ENCODE assay signal across 18 mouse cellular contexts in the genomic region with DNA sequence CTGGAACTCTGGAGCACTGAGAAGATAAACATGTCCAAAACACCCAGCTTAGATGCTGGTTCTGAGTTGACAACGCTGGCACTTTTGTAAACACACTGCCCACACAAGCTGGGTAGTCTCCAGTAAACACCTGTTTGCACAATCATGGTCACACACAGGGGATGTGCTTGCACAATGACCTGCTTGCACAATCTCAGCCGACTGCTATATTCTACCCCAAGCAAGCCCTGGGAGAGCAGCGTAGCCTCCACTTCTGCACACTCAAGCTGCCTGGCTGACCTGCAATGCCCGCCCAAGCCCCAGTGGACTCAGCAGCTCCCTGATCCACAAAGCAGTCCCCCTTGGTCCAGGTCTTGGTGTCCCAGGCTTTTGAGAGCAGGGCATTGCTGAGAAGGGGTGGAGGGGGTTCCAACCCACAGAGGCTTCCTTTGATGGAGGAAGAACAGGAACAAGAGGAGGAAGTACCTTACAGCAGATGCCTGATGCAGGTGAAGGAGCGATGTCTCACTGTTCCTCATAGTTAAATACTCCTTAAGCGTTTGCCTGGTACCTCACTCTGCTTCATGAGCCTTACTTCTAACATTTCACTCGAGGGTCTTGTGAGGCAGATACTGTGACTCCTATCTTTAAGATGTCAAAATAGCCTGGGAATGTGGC. TPM values are rescaled to one million over a fixed set of nuclear protein-coding genes. Genes with fewer than 3 reads are reported as not detected.
DNase-seq lines count a peak whose midpoint lies in the region; ATAC-seq and TF ChIP-seq lines count a peak whose summit lies in the region.
"Had no signal": no experiment of that assay in that cellular context is flagged by ENCODE, and none has a peak within 500 bp of the region (broad histone marks: within the 10 kb centered on the region; RNA-seq: fewer than 3 reads in every experiment).

No protein-coding gene starts in this region.

- no peak overlapping the region for H3K4me2 ChIP-seq in lung, postnatal 0 days (replicated peaks; ENCODE audit: low read depth, low read length)
- no peak overlapping the region for H3K4me2 ChIP-seq in hindbrain, embryonic 13.5 days
- H3K4me2 ChIP-seq: limb, embryonic 15.5 days; midbrain, embryonic 11.5 days; stomach, embryonic 15.5 days had no signal

- H3K4me3 ChIP-seq in lung, postnatal 0 days (ENCODE audit: low read depth, low read length), result no peak overlapping the region
- no peak overlapping the region for H3K4me3 ChIP-seq in hindbrain, embryonic 13.5 days
- H3K4me3 ChIP-seq: limb, embryonic 15.5 days; stomach, embryonic 15.5 days had no signal

- no peak overlapping the region for H3K27ac ChIP-seq in lung, postnatal 0 days (ENCODE audit: low read length)
- no peak overlapping the region for H3K27ac ChIP-seq in hindbrain, embryonic 13.5 days
- H3K27ac ChIP-seq: limb, embryonic 15.5 days; stomach, embryonic 15.5 days had no signal

- H3K4me1 ChIP-seq in lung, postnatal 0 days (ENCODE audit: insufficient read depth, low read depth, low read length), result no peaks in the 10 kb centered on the region
- no peaks in the 10 kb centered on the region for H3K4me1 ChIP-seq in hindbrain, embryonic 13.5 days (replicated peaks)
- H3K4me1 ChIP-seq: limb, embryonic 15.5 days; stomach, embryonic 15.5 days had no signal

- no peaks in the 10 kb centered on the region for H3K9me3 ChIP-seq in lung, postnatal 0 days (ENCODE audit: low read length)
- no peaks in the 10 kb centered on the region for H3K9me3 ChIP-seq in hindbrain, embryonic 13.5 days
- H3K9me3 ChIP-seq: limb, embryonic 15.5 days; stomach, embryonic 15.5 days had no signal

- WGBS in lung, postnatal 0 days, result 64% methylated on average over 7 of the region's 7 CpGs
- 86% methylated on average over 7 of the region's 7 CpGs for WGBS in hindbrain, embryonic 13.5 days

- peak; percentile 80 for ATAC-seq in granulocyte monocyte progenitor cell, adult 5-6 weeks (replicated peaks; ENCODE audit: poor library complexity, severe bottlenecking)
- peak; percentile 58 for ATAC-seq in lung, postnatal 0 days
- ATAC-seq in monocyte, adult 5-6 weeks (replicated peaks; ENCODE audit: insufficient number of reproducible peaks, low FRiP score, low TSS enrichment, poor library complexity, severe bottlenecking), result peak; percentile 48
- no peak for ATAC-seq in hindbrain, embryonic 13.5 days (ENCODE audit: low FRiP score)
- ATAC-seq: forebrain, postnatal 0 days had no signal

- TF ChIP-seq EP300 in lung, postnatal 0 days (IDR thresholded peaks at IDR 0.05), result no peak

- H3K9ac ChIP-seq in lung, postnatal 0 days (replicated peaks; ENCODE audit: low read depth), result no peak overlapping the region
- no peak overlapping the region for H3K9ac ChIP-seq in hindbrain, embryonic 13.5 days
- H3K9ac ChIP-seq: forebrain, postnatal 0 days; limb, embryonic 15.5 days; stomach, embryonic 15.5 days had no signal

- no peak for TF ChIP-seq CTCF in lung, postnatal 0 days (IDR thresholded peaks at IDR 0.05)

- peak; percentile 20 for DNase-seq in adrenal gland, postnatal 14 days
- DNase-seq in adrenal gland, postnatal 36 days, result no peak
- DNase-seq in lung, postnatal 0 days (ENCODE audit: low spot score), result peak; percentile 17
- no peak for DNase-seq in cerebellum, adult 11 months
- no peak for DNase-seq in testis, postnatal 14 days (ENCODE audit: low spot score)
- DNase-seq: B cell, adult 2 months; cerebellum, adult 9-10 months; forebrain, postnatal 0 days; gastrocnemius, postnatal 25 days; kidney, adult 11 months; thymus, postnatal 25 days had no signal

- H3K27me3 ChIP-seq in lung, postnatal 0 days (replicated peaks; ENCODE audit: insufficient read depth, low read length), result no peaks in the 10 kb centered on the region
- H3K27me3 ChIP-seq in hindbrain, embryonic 13.5 days, result no peaks in the 10 kb centered on the region
- H3K27me3 ChIP-seq: limb, embryonic 15.5 days; stomach, embryonic 15.5 days had no signal

- no peaks in the 10 kb centered on the region for H3K36me3 ChIP-seq in lung, postnatal 0 days (ENCODE audit: insufficient read depth, low read length)
- H3K36me3 ChIP-seq in hindbrain, embryonic 13.5 days, result no peaks in the 10 kb centered on the region
- H3K36me3 ChIP-seq: limb, embryonic 15.5 days; stomach, embryonic 15.5 days had no signal

RNA-seq across cellular contexts. Expression of a gene that starts 6.5 kb away (rescaled TPM):
- total RNA-seq in adrenal gland, postnatal 14 days (2021), result 1.3 and 2.1 TPM in 2 replicates
- 1 to 10 TPM; 1.1 to 2.2 TPM for total RNA-seq in adrenal gland, postnatal 36 days (2021)
- total RNA-seq in granulocyte monocyte progenitor cell, adult 5-6 weeks (2014; fragmentation: Nextera tagmentation), result 111 and 141 TPM in 2 replicates
- 81.6 and 90.2 TPM in 2 replicates for total RNA-seq in granulocyte monocyte progenitor cell, adult 5-6 weeks (2017)
- polyA plus RNA-seq in lung, postnatal 0 days (2015; fragmentation: Nextera tagmentation; extraction: Ambion mirVana), result 3.4 and 3.7 TPM in 2 replicates
- total RNA-seq in monocyte, adult 5-6 weeks (2017), result 57.1 to 78.5 TPM (median 70.8 TPM) in 3 replicates
- polyA plus RNA-seq in hindbrain, embryonic 13.5 days (2015; fragmentation: Nextera tagmentation; extraction: Ambion mirVana), result 0.48 and 0.74 TPM in 2 replicates
- polyA plus RNA-seq: hindbrain, embryonic 11.5 days had no signal

RNA-seq across cellular contexts. Expression of a gene that starts 28.9 kb away (rescaled TPM):
- total RNA-seq in adrenal gland, postnatal 14 days (2021), result 77.6 and 79.9 TPM in 2 replicates
- 10 to 100 TPM; 76.6 to 90.3 TPM for total RNA-seq in adrenal gland, postnatal 36 days (2021)
- total RNA-seq in granulocyte monocyte progenitor cell, adult 5-6 weeks (2014; fragmentation: Nextera tagmentation), result 135 and 152 TPM in 2 replicates
- 64.2 and 89.9 TPM in 2 replicates for total RNA-seq in granulocyte monocyte progenitor cell, adult 5-6 weeks (2017)
- polyA plus RNA-seq in lung, postnatal 0 days (2015; fragmentation: Nextera tagmentation; extraction: Ambion mirVana), result 63.5 and 74.9 TPM in 2 replicates
- total RNA-seq in monocyte, adult 5-6 weeks (2017), result 20.1 to 47.3 TPM (median 29.8 TPM) in 3 replicates
- polyA plus RNA-seq in hindbrain, embryonic 13.5 days (2015; fragmentation: Nextera tagmentation; extraction: Ambion mirVana), result 131 and 136 TPM in 2 replicates

RNA-seq across cellular contexts. Expression of a gene that starts 40.6 kb away (rescaled TPM):
- 5.2 and 5.8 TPM in 2 replicates for total RNA-seq in adrenal gland, postnatal 14 days (2021)
- total RNA-seq in adrenal gland, postnatal 36 days (2021), result 10 to 100 TPM in 1 of 2 experiments, 1 to 10 TPM in 1; 9.7 to 15.2 TPM
- total RNA-seq in granulocyte monocyte progenitor cell, adult 5-6 weeks (2014; fragmentation: Nextera tagmentation), result 4.6 and 12.2 TPM in 2 replicates
- total RNA-seq in granulocyte monocyte progenitor cell, adult 5-6 weeks (2017), result 4.4 and 20.5 TPM in 2 replicates
- 11.8 and 12.3 TPM in 2 replicates for polyA plus RNA-seq in lung, postnatal 0 days (2015; fragmentation: Nextera tagmentation; extraction: Ambion mirVana)
- 0.10 to 0.21 TPM (median 0.19 TPM) in 3 replicates for total RNA-seq in monocyte, adult 5-6 weeks (2017)
- 33.1 and 35.1 TPM in 2 replicates for polyA plus RNA-seq in hindbrain, embryonic 13.5 days (2015; fragmentation: Nextera tagmentation; extraction: Ambion mirVana)

Comparison
In these comparisons a context has a peak if more than half of its experiments do, and no peak if none do; other contexts are left out.
1. DNase-seq: peak in adrenal gland, postnatal 14 days (single experiment) and lung, postnatal 0 days (single experiment); none in adrenal gland, postnatal 36 days (0 of 2), cerebellum, adult 11 months (single experiment) and testis, postnatal 14 days (single experiment).
2. RNA of a gene that starts 6.5 kb away (total RNA-seq): 81.6 to 141 TPM in granulocyte monocyte progenitor cell, adult 5-6 weeks and 57.1 to 78.5 TPM in monocyte, adult 5-6 weeks; 1.1 to 2.2 TPM in adrenal gland, postnatal 36 days and 1.3 to 2.1 TPM in adrenal gland, postnatal 14 days; every median in the first group is over 10 times any median in the second.